Mouse (Mus musculus) heart, adult 2 months (tissue): ENCODE results near the gene Ak2. TPM values are rescaled to one million over a fixed set of nuclear protein-coding genes. Genes with fewer than 3 reads are reported as not detected.

Source experiments
- DNase-seq, 2 experiments: peaks; one replicate each; pipeline ENCODE4 v3.0.0; 2021
- H3K27ac ChIP-seq: fragments of 200-600 bp; 2 replicates; pipeline ENCODE4 v1.8.1; 2022
- H3K27me3 ChIP-seq: fragments of 200-500 bp; 2 replicates; pipeline ENCODE4 v1.6.1; 2012; ENCODE audit warnings: mild to moderate bottlenecking, low read length, inconsistent platforms, mixed read lengths; ENCODE audit not compliant: control insufficient read depth, insufficient read depth
- H3K36me3 ChIP-seq: fragments of 200-500 bp; 2 replicates; pipeline ENCODE4 v1.6.1; 2012; ENCODE audit warnings: low read length, inconsistent platforms; ENCODE audit not compliant: control insufficient read depth, insufficient read depth
- H3K4me1 ChIP-seq: fragments of 200-500 bp; 2 replicates; pipeline ENCODE4 v1.6.1; 2011; ENCODE audit warnings: low read length; ENCODE audit not compliant: control insufficient read depth, insufficient read depth
- H3K4me3 ChIP-seq: fragments of 200-600 bp; 2 replicates; pipeline ENCODE4 v1.8.1; 2022
- H3K79me2 ChIP-seq: fragments of 200-500 bp; replicated peaks from 2 replicates; pipeline ENCODE4 v1.6.1; 2012; ENCODE audit warnings: mild to moderate bottlenecking, inconsistent platforms, low read length, moderate library complexity, mixed read lengths; ENCODE audit not compliant: control insufficient read depth, insufficient read depth
- H3K9ac ChIP-seq: fragments of 200-500 bp; 2 replicates; pipeline ENCODE4 v1.6.1; 2012; ENCODE audit warnings: low read depth, mild to moderate bottlenecking, control low read depth, inconsistent platforms, low read length, mixed read lengths
- CTCF ChIP-seq: fragments of 200-600 bp; IDR thresholded peaks from 2 replicates; pipeline ENCODE4 v1.8.1; 2022; ENCODE audit warnings: antibody characterized with exemption, mild to moderate bottlenecking, moderate library complexity
- EP300 ChIP-seq: fragments of 200-500 bp; IDR thresholded peaks from 2 replicates; pipeline ENCODE4 v1.6.1; 2011; ENCODE audit warnings: low read depth, low read length, control low read depth; ENCODE audit not compliant: insufficient read depth
- POLR2A ChIP-seq: fragments of 200-500 bp; IDR thresholded peaks from 2 replicates; pipeline ENCODE4 v1.6.1; 2011; ENCODE audit warnings: mild to moderate bottlenecking, low read depth, low read length, control low read depth; ENCODE audit not compliant: insufficient read depth
- WGBS: fragments of 180-500 bp; shearing (Covaris S2); methylation state at CpG from one replicate; pipeline ENCODE4 v1.1.7; 2018; 5-methylcytosine and 5-hydroxymethylcytosine counted together
- intact Hi-C: fragments of 180-260 bp; cut with DNase I; formaldehyde crosslinking; loops from one replicate; pipeline ENCODE4 v1.15.1; 2025
- polyA plus RNA-seq: library from polyadenylated mRNA; depleted of rRNA; stranded (reverse); fragments of >200 nt; gene quantifications from 2 replicates; pipeline ENCODE4 v1.2.3, GENCODE M21; 2012
- total RNA-seq, 2 experiments: library from RNA; stranded (reverse); gene quantifications; 2 replicates each; pipeline ENCODE4 v1.2.3; 2021

Gene Ak2
- total and polyA plus RNA-seq, 3 experiments, result 43.4 to 70.5 (median 63.1) TPM

DNA sequence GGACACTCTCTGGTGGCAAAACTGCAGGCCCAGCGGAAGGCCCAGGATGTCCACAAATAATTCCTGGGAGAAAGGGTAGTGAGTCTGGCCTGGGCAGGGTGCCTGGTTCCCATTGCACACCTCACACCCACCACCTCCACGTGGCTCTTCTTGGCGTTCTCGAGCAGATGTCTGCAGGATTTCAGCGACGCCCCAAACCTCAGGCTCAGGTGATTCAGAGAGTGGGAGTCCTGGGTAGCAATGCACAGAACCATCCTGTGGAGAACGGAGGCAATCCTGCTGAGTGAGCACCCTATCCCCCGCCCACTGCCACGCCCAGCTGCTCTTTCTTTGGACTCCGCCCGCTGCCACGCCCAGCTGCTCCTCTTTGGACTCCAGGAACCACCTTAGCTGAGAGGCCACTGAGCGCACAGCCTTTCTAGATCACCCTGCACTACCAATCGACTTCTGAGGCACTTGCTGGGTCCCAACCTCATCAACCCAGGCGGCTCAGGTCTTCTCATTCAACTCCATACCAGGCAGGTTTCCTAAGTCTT lies 42.2 kb upstream of the Ak2 start:
- H3K79me2 ChIP-seq, result no peaks in the 10 kb centered on the region
- intact Hi-C loops, result no loop called here
- WGBS, result 49% methylated on average over 15 of the region's 15 CpGs

DNA sequence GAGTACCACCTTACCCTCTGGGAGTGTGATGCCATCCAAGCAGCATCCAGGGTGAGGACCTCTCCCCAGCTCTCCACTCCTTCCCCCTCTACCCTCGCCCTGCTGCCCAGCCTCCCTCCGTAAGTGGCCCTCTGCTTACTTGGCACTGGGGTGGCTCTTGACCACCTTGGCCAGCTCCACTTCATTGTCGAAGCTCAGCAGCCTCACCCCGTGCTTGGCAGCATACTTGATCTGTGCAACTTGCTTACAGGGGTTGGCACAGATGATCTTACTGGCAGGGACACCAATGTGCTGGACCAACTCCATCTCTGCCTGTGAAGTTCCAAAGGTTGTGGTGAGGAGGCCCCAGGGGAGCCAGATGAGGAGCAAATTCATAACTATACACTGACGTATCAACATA lies 41.3 kb upstream of the Ak2 start:
- Histone ChIP-seq H3K27ac (no peak overlapping the region), H3K27me3 (no peaks in the 10 kb centered on the region), H3K79me2 (no peaks in the 10 kb centered on the region), H3K36me3 (no peaks in the 10 kb centered on the region), H3K9ac (no peak overlapping the region), H3K4me3 (no peak overlapping the region), H3K4me1 (no peaks in the 10 kb centered on the region; the same call in none of the 2 replicates)
- peak; percentile 34 to 68 for DNase-seq
- intact Hi-C loops, result no loop called here
- 47% methylated on average over 5 of the region's 5 CpGs for WGBS
- TF ChIP-seq CTCF (no peak), POLR2A (no peak), EP300 (no peak)

More for the DNA sequence above, 42.2 kb upstream of the Ak2 start:
- Histone ChIP-seq H3K36me3 (no peaks in the 10 kb centered on the region), H3K4me1 (no peaks in the 10 kb centered on the region; the same call in none of the 2 replicates), H3K27me3 (no peaks in the 10 kb centered on the region), H3K4me3 (no peak overlapping the region), H3K27ac (no peak overlapping the region), H3K9ac (no peak overlapping the region)
- DNase-seq, result no peak
- TF ChIP-seq EP300, result no peak
- TF ChIP-seq CTCF, result no peak
- no peak for TF ChIP-seq POLR2A

DNA sequence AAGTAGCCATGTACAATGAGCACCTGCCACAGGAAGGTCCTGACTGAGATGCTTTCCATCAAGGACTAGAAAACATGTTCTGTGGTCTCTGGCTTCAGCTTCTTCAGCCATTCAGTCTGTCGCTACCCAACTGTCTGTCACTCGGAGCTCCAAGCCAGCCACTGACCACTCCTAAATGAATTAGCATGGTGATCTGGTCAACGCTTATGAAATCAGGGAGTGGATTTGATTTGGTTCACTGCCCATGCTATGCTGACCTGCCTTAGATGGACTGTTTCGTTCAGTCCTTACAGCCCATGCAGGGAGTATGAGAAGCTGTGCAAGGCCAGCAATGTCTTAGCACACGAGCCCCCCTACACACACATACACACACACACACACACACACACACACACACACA lies 37.9 kb upstream of the Ak2 start:
- TF ChIP-seq CTCF, result no peak
- TF ChIP-seq POLR2A, result no peak
- no peak for TF ChIP-seq EP300
- intact Hi-C loops, result no loop called here
- H3K79me2 ChIP-seq, result no peaks in the 10 kb centered on the region
- no peaks in the 10 kb centered on the region for H3K4me1 ChIP-seq
- WGBS, result 92% methylated on average over 5 of the region's 5 CpGs
- H3K36me3 ChIP-seq, result no peaks in the 10 kb centered on the region
- no peak overlapping the region for H3K4me3 ChIP-seq
- no peak overlapping the region for H3K27ac ChIP-seq
- no peak for DNase-seq
- no peak overlapping the region for H3K9ac ChIP-seq
- H3K27me3 ChIP-seq, result no peaks in the 10 kb centered on the region

DNA sequence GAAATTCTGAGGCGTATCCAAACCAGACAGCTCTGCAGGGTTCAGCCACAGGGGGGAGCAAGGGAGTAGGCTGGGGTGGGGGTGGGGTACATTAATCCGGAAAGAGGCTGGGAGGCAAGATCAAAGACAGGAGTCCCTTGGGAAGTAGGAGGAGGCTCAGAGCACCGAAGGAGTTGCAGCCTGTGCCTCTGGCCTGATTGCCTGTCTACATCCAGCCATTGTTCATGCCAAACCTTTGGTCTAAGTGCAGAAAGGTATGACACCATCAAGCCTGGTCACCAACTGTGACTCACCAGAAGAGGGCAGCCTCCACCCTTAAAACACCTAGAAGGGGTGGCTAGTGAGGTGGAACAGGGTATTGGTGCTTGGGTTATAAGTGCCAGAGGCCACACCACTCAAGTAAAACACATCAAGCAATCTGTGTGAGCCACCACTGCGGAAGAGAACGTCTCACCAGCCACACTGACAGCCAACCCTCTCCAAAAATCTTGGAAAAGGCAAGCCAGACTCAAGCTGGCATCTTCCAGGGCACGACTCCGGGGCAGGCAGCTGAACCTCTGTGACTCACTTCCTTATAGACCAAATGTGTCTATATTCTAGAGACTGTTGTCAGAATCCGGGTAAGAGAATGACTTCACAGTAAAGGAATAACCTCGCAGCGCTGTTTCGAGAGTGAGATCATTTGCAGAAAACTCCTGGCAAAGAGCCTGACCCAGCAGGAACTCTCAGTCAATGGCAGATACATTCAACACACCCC lies 34.4 kb upstream of the Ak2 start:
- no peak overlapping the region for H3K9ac ChIP-seq
- peak in 1 of 2 experiments; percentile 29 for DNase-seq
- H3K27ac ChIP-seq, result no peak overlapping the region
- no peaks in the 10 kb centered on the region for H3K27me3 ChIP-seq
- no peaks in the 10 kb centered on the region for H3K79me2 ChIP-seq
- no peak for TF ChIP-seq EP300
- peak; percentile 61 for TF ChIP-seq CTCF
- 20% methylated on average over 11 of the region's 11 CpGs for WGBS
- no peaks in the 10 kb centered on the region for H3K36me3 ChIP-seq
- H3K4me3 ChIP-seq, result no peak overlapping the region
- intact Hi-C loops, result no loop called here
- no peaks in the 10 kb centered on the region for H3K4me1 ChIP-seq

DNA sequence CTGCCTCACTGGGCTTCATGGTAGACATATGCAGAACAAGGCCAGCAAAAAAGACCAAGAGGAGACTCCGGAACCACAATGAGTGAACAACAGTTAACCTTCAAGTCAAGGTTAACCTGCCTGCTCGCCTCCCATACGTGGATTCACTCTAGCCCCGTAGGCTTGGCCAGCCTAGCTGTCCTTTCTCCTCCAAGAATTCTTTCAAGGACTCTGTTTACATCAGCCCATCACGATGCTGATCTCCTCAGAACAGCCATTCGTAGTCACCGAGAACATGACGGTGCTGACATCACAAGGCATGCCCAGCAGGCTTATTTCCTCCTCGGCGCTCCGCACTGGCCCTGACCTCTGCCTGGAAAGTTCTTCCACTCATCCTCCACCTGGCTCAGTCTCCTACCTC lies 33.6 kb upstream of the Ak2 start:
- H3K4me1 ChIP-seq, result peaks cover 2% of the 10 kb centered on the region; the same call in 1 of the 2 replicates
- H3K27me3 ChIP-seq, result no peaks in the 10 kb centered on the region
- no peaks in the 10 kb centered on the region for H3K79me2 ChIP-seq
- WGBS, result 78% methylated on average over 11 of the region's 11 CpGs
- H3K9ac ChIP-seq, result no peak overlapping the region
- H3K27ac ChIP-seq, result no peak overlapping the region
- no peak for DNase-seq
- intact Hi-C loops, result no loop called here
- no peak overlapping the region for H3K4me3 ChIP-seq
- TF ChIP-seq POLR2A (no peak), EP300 (no peak), CTCF (no peak)
- H3K36me3 ChIP-seq, result no peaks in the 10 kb centered on the region

DNA sequence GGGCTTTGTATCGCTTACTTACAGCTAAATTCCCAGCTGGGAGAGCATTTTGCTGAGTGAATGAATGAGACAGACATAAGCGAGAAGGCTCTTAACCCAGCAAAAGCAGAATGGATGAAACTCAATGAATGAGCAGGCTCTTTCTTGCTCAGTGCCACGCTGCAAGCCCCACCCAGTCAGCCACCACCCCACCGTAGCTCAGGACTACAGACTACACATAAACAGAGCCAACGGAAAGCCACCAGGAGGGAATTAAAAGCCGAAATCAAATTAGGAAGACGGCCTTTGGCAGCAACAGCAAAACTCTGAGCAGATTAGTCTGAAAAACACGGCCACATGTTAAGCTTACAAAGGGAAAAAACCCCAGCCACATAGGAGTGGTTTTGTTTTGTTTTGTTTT lies 32.9 kb upstream of the Ak2 start:
- 78% methylated on average over 8 of the region's 8 CpGs for WGBS
- no peak overlapping the region for H3K9ac ChIP-seq
- DNase-seq, result no peak
- no peaks in the 10 kb centered on the region for H3K36me3 ChIP-seq
- no peak for TF ChIP-seq EP300
- TF ChIP-seq POLR2A, result no peak
- no peak for TF ChIP-seq CTCF
- H3K79me2 ChIP-seq, result no peaks in the 10 kb centered on the region
- intact Hi-C loops, result no loop called here
- no peaks in the 10 kb centered on the region for H3K27me3 ChIP-seq
- H3K4me3 ChIP-seq, result no peak overlapping the region
- H3K27ac ChIP-seq, result no peak overlapping the region
- peaks cover 2% of the 10 kb centered on the region; the same call in 1 of the 2 replicates for H3K4me1 ChIP-seq
